Mouse (Mus musculus): Measurements from ENCODE around the gene Extl1. TPM values are rescaled to one million over a fixed set of nuclear protein-coding genes. Genes with fewer than 3 reads are reported as not detected.

The Extl1 gene
- polyA plus RNA-seq (2012) = 0.08 TPM in 1 of 2 replicates, not detected in the other

GRCm38 (mm10) chr4:134383750-134384149 is at the start of gene Extl1:
Gene Extl1, minus strand, starts transcription at chr4:134383850.

DNA sequence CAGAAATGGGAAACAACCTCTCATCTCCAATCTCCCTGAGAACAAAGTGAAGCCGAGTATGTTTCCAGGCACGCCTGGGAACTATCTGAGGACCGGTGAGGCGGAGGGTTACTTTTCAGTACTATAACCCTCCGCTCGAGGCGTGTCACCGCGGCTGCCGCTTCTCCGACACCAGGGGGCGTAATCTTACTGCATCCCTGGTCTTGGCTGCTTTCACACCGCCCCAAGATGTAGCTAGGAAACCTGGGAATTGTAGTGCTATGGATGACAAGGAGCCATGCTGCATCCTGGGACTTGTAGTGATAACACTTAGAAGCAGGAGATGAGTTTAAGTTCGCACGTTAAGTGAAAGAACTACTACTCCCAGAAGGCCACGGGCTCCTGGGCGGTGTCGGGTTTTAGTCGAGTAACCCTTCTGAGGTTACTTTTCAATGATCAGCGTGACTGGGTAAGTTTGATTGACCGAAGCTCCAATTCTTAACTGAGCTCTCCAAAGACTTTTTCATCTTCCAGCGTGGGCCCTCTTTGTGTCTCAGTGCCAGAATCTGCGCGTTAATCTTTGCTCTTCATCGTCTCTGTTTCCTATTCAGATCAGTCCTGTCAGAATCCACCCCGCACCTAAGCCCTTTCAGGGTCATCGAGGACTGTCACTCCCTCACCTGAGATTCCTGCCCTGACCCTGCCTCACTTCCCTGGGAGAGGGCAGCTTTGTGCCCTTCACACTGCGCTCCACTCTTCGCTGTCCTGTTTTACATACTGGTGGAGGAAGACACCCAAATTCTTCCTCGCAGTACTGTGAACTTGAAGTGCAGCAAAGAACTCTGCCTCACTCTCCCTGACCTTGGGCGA is 12.6 kb upstream of the Extl1 start, which contains the start of gene Pafah2:
Gene Pafah2 (plus strand): TSS at position 344 of the 849 bp plus-strand sequence.

GRCm38 (mm10) chr4:134343071-134344031 is 40.3 kb downstream of the Extl1 start, which contains the start of gene Slc30a2:
Gene Slc30a2, plus strand, starts transcription at chr4:134343181.

DNA sequence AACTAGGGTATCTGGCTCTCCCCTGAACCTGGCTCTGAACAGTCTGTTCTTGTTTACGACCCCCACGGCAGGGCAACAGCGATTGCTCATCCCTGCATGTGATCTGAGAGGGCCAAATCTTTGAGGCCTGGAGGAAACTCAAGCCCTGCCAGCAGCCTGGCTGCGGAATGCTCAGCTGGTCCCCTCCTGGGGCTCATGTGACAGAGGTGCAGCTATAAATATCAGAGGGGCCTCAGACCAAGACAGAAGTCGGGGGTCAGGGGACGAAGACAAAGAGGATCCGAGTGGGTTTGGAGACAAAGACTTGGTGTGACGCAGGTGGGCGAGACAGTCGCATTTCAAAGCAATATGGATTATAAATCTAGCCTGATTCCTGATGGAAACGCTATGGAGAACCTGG is 68.8 kb downstream of the Extl1 start, which contains the start of gene Trim63:
Gene Trim63 (plus strand): TSS at position 245 of the 400 bp plus-strand sequence.

Other genes starting within 250 kb of the Extl1 start
- gene Cep85, start 196.7 kb downstream of the Extl1 start, polyA plus RNA-seq (2012) = 41.4 and 47.6 TPM in 2 replicates
- gene Gm7534, start 180.8 kb downstream of the Extl1 start, polyA plus RNA-seq (2012) = not detected in 2 replicates
- gene Catsper4, start 156.5 kb downstream of the Extl1 start, polyA plus RNA-seq (2012) = not detected in 2 replicates
- gene Cnksr1, start 145.5 kb downstream of the Extl1 start, polyA plus RNA-seq (2012) = 0.23 and 0.50 TPM in 2 replicates
- 0.10 and 0.25 TPM in 2 replicates for gene E130218I03Rik, start 140.2 kb downstream of the Extl1 start, polyA plus RNA-seq (2012)
- 60.4 and 65.0 TPM in 2 replicates for gene Zfp593, start 138.3 kb downstream of the Extl1 start, polyA plus RNA-seq (2012)
- gene Gm30191, start 136.9 kb downstream of the Extl1 start, polyA plus RNA-seq (2012) = not detected in 2 replicates
- gene Grrp1, start 129.7 kb downstream of the Extl1 start, polyA plus RNA-seq (2012) = 0.43 and 0.83 TPM in 2 replicates
- 1.9 and 3.0 TPM in 2 replicates for gene Pdik1l, start 96.0 kb downstream of the Extl1 start, polyA plus RNA-seq (2012)
- gene Trim63, start 68.7 kb downstream of the Extl1 start, polyA plus RNA-seq (2012) = not detected in 2 replicates
- 0.09 and 0.11 TPM in 2 replicates for gene Slc30a2, start 40.7 kb downstream of the Extl1 start, polyA plus RNA-seq (2012)
- gene Pafah2, start 12.5 kb upstream of the Extl1 start, polyA plus RNA-seq (2012) = 9.7 and 16.6 TPM in 2 replicates
- 421 and 705 TPM in 2 replicates for gene Stmn1, start 84.5 kb upstream of the Extl1 start, polyA plus RNA-seq (2012)
- gene Paqr7, start 112.8 kb upstream of the Extl1 start, polyA plus RNA-seq (2012) = 11.8 and 24.3 TPM in 2 replicates
- 10.7 and 16.3 TPM in 2 replicates for gene Aunip, start 127.1 kb upstream of the Extl1 start, polyA plus RNA-seq (2012)
- gene Mtfr1l, start 151.5 kb upstream of the Extl1 start, polyA plus RNA-seq (2012) = 40.5 and 43.7 TPM in 2 replicates
- gene Selenon, start 168.3 kb upstream of the Extl1 start, polyA plus RNA-seq (2012) = 40.5 and 40.7 TPM in 2 replicates